Mouse (Mus musculus) liver, postnatal 0 days (tissue): Measurements from ENCODE around the gene Sox5. TPM values are rescaled to one million over a fixed set of nuclear protein-coding genes. Genes with fewer than 3 reads are reported as not detected.

Source experiments
- ATAC-seq: fragments of 200-750 bp; cut with Nextera tagmentation; 2 replicates; pipeline ENCODE4 v1.8.0; 2017; ENCODE audit warnings: mild to moderate bottlenecking, moderate library complexity
- DNase-seq: peaks from one replicate; pipeline ENCODE4 v3.0.0-alpha.2; 2016
- H3K27ac ChIP-seq: fragments of 300-500 bp; sonication (generic); 2 replicates; pipeline ENCODE4 v1.5.1; 2014; ENCODE audit warnings: antibody characterized with exemption, moderate library complexity, mild to moderate bottlenecking, low read depth
- H3K27me3 ChIP-seq: fragments of 300-500 bp; sonication (generic); 2 replicates; pipeline ENCODE4 v1.6.1; 2014; ENCODE audit warnings: low read length, control low read depth, mixed read lengths; ENCODE audit not compliant: insufficient read depth
- H3K36me3 ChIP-seq: fragments of 300-500 bp; sonication (generic); replicated peaks from 2 replicates; pipeline ENCODE4 v1.6.1; 2014; ENCODE audit warnings: mild to moderate bottlenecking, control low read depth, low read length, moderate library complexity, mixed read lengths; ENCODE audit not compliant: insufficient read depth
- H3K4me1 ChIP-seq: fragments of 300-500 bp; sonication (generic); 2 replicates; pipeline ENCODE4 v1.6.1; 2014; ENCODE audit warnings: antibody characterized with exemption, mild to moderate bottlenecking, control low read depth; ENCODE audit not compliant: insufficient read depth
- H3K4me2 ChIP-seq: fragments of 300-500 bp; sonication (generic); 2 replicates; pipeline ENCODE4 v1.6.1; 2014; ENCODE audit warnings: low read depth, mild to moderate bottlenecking, low read length, moderate library complexity, mixed read lengths
- H3K4me3 ChIP-seq: fragments of 300-500 bp; sonication (generic); 2 replicates; pipeline ENCODE4 v1.5.1; 2014; ENCODE audit warnings: low read depth, low read length
- H3K9ac ChIP-seq: fragments of 300-500 bp; sonication (generic); replicated peaks from 2 replicates; pipeline ENCODE4 v1.6.1; 2014; ENCODE audit warnings: mild to moderate bottlenecking, moderate library complexity
- H3K9me3 ChIP-seq: fragments of 300-500 bp; sonication (generic); 2 replicates; pipeline ENCODE4 v1.6.1; 2016; ENCODE audit warnings: mild to moderate bottlenecking, control low read depth, low read length, mixed read lengths
- CTCF ChIP-seq: sonication (generic); IDR thresholded peaks from 2 replicates; pipeline ENCODE4 v1.5.1; 2016; ENCODE audit warnings: antibody characterized with exemption, low read depth
- EP300 ChIP-seq: IDR thresholded peaks from 2 replicates; pipeline ENCODE4 v1.6.1; 2016; ENCODE audit warnings: antibody characterized with exemption, low read depth, mild to moderate bottlenecking
- WGBS: fragments of 180-500 bp; shearing (Covaris S2); extraction: QIAGEN DNeasy Blood & Tissue Kit; methylation state at CpG from one replicate; pipeline ENCODE4 v1.1.7; 2014; ENCODE audit not compliant: insufficient replicate concordance; 5-methylcytosine and 5-hydroxymethylcytosine counted together
- polyA plus RNA-seq: library from polyadenylated mRNA; unstranded; fragments of >200 nt; fragmentation: Nextera tagmentation; extraction: Ambion mirVana; gene quantifications from 2 replicates; pipeline ENCODE4 v1.2.1, GENCODE M21; 2015

Gene Sox5
- polyA plus RNA-seq, 1 experiment from 2014 or later = 7.5 TPM

DNA sequence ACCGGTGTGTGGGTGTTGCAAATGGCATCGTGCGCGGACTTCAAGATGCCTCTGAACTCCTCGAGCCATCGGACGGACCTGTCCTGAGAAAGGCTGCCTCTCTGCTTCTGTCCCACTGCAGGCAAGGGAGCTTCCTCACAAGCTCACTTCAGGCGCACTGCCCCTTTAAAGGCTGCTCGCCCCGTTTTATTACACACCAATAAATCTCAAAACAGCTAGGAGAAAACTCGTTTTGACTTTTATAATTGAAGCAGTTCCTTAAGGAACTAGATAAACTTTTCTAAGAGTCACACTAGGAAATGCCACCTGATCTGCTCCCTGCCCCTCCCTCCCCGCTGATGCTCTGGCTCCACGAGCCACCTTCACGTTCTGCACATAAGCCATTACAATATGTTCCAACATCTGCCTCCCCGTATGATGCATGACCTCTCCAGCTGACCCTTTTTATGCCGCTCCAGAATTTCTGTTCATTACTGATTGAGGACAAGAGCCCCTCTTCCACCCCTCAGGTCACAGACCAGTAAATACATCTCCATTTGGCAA is 863.3 kb downstream of the Sox5 start:
- 77% methylated on average over 16 of the region's 16 CpGs for WGBS
- no peak for DNase-seq

DNA sequence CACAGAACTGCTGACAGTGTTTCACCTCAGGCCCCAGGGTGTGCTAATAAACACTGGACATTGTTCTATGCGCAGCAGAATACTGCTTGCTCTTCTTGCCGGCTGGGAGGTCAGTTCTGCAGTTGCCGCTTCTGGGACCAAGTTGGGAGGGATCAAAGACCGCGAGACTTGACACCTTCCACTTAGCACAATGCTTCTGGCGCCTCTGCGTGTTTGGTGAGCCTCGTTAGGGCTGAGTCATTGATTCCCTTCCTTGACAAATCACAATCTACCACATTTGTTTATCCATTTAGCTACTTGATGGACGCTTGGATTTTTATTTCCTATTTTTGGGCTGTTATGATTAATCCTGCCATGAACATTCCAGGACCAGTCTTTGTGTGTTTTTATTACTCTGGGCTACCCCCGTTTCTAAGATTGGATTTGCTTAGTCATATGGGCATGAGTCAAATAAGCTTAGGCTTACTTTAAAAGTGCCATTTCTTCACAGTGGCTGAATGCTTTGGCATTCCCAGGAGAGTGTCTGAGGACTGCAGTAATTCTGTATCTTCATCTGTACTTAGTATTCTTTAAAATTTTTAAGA is 865.5 kb downstream of the Sox5 start:
- 77% methylated on average over 10 of the region's 10 CpGs for WGBS
- TF ChIP-seq CTCF (no peak), EP300 (no peak)
- Histone ChIP-seq H3K27me3 (no peaks in the 10 kb centered on the region), H3K9ac (no peak overlapping the region), H3K9me3 (no peaks in the 10 kb centered on the region), H3K4me1 (no peaks in the 10 kb centered on the region), H3K4me2 (no peak overlapping the region), H3K4me3 (no peak overlapping the region), H3K36me3 (0 out of 2 replicates have a peak, but pooled peaks cover 2% of the 10 kb centered on the region), H3K27ac (no peak overlapping the region)
- no peak for ATAC-seq
- DNase-seq = no peak

More for the DNA sequence above, 863.3 kb downstream of the Sox5 start:
- TF ChIP-seq EP300 (no peak), CTCF (no peak)
- no peak for ATAC-seq
- no peaks in the 10 kb centered on the region for H3K27me3 ChIP-seq
- H3K9me3 ChIP-seq = no peaks in the 10 kb centered on the region
- H3K4me2 ChIP-seq = no peak overlapping the region
- 0 out of 2 replicates have a peak, but pooled peaks cover 2% of the 10 kb centered on the region for H3K36me3 ChIP-seq
- no peaks in the 10 kb centered on the region for H3K4me1 ChIP-seq
- no peak overlapping the region for H3K4me3 ChIP-seq
- H3K27ac ChIP-seq = no peak overlapping the region
- H3K9ac ChIP-seq = no peak overlapping the region

DNA sequence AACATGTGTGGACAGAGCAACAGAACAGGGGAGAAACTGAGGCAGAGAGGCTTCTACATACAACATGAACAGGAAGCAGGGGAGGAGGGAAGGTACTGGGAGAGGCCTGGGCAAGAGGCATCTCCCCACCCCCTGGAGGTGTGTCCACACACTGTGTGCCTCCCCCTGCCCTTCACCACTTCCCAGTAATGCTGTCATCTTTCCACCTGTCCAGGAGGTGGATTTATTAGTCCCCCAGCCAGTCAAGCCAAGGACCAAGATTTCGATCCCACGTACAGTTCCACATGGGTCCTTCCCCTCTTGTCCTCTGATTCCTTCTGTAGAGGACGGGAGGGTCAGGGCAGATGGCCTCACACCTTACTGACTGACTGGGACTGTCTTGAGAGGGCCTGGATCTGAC is 866.1 kb downstream of the Sox5 start:
- 0 out of 2 replicates have a peak, but pooled peaks cover 2% of the 10 kb centered on the region for H3K36me3 ChIP-seq
- 82% methylated on average over 3 of the region's 3 CpGs for WGBS
- ATAC-seq (no peak), DNase-seq (no peak)
- no peaks in the 10 kb centered on the region for H3K4me1 ChIP-seq
- no peak overlapping the region for H3K9ac ChIP-seq
- H3K4me2 ChIP-seq = no peak overlapping the region
- TF ChIP-seq CTCF (no peak), EP300 (no peak)
- no peak overlapping the region for H3K4me3 ChIP-seq
- no peaks in the 10 kb centered on the region for H3K27me3 ChIP-seq
- H3K9me3 ChIP-seq = no peaks in the 10 kb centered on the region
- H3K27ac ChIP-seq = no peak overlapping the region

DNA sequence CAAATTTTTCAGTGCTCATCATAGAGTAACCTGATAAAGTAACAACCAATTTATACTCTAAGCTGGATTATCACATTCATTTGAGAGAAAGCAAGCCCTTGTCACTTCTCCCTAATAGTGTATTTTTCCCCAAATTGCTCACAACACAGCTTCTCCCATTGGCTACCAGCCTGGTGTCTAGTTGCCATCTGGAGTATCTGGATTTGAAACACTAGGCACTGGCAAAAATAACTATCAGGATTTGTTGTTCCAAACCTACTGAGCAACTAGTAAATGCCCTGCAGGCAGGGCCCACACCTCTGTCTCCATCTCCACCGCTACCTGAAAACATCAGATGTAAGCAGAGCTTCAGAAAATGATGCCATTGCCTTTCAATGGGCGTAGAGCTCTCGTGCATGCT is 869.5 kb downstream of the Sox5 start:
- H3K36me3 ChIP-seq = no peaks in the 10 kb centered on the region; the same call in 1 of the 2 replicates
- DNase-seq (no peak), ATAC-seq (no peak)
- H3K9me3 ChIP-seq = no peaks in the 10 kb centered on the region
- no peaks in the 10 kb centered on the region for H3K27me3 ChIP-seq
- H3K4me2 ChIP-seq = no peak overlapping the region
- WGBS = 82% methylated on average over 3 of the region's 3 CpGs
- no peak overlapping the region for H3K27ac ChIP-seq
- no peak overlapping the region for H3K9ac ChIP-seq
- no peaks in the 10 kb centered on the region for H3K4me1 ChIP-seq
- no peak for TF ChIP-seq CTCF
- TF ChIP-seq EP300 = no peak
- H3K4me3 ChIP-seq = no peak overlapping the region

DNA sequence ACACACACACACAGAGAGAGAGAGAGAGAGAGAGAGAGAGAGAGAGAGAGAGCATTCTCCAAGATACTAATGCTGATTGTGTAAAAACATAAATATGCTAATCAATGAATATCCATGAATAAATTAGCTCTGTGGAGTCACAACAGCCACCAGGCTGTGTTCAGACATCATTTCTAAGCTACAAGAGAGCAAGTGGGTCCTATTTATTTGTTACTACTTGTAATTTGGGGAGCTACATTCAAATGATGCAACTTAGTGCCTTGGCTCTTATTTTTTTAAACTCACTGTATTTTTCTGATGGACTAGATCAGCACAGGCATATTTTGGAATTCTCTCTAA is 877.1 kb downstream of the Sox5 start:
- ATAC-seq (no peak), DNase-seq (no peak)
- no peaks in the 10 kb centered on the region; the same call in 1 of the 2 replicates for H3K36me3 ChIP-seq
- TF ChIP-seq CTCF (no peak), EP300 (no peak)
- H3K9me3 ChIP-seq = no peaks in the 10 kb centered on the region
- H3K4me1 ChIP-seq = no peaks in the 10 kb centered on the region
- H3K27ac ChIP-seq = no peak overlapping the region
- H3K27me3 ChIP-seq = no peaks in the 10 kb centered on the region
- no peak overlapping the region for H3K4me2 ChIP-seq
- no peak overlapping the region for H3K9ac ChIP-seq
- no peak overlapping the region for H3K4me3 ChIP-seq

DNA sequence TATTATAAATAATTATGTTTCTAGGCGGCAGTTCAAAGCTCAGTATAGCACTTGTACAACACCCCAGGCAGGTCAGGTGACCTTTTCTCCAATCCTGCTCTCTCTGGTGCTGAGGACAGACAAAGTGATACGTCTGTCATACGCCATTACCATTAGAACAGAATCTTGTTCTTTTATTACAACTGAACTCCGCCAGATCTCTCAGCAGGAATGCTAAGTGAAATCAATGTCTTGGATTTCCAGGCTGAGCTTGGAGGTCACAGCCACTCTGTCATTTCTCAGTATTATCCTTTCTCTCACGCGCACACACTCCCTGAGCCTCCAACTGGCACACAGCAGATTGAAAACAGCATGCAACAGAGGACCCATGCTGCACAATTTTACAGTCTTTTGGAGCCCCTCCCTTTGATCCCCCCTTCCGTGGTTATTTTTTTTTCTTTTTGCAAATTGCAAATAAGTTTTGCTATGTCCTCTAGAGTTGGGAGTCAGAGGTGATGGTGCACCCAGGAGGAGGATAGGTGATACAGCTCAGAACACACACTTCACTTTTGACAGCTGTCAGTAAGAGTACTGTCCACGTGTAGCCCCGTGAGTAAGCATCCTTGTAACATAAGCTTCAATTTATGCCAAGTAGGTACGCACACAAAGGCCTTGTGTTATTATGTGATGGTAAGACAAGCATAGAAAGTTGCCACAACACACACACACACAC is 877.6 kb downstream of the Sox5 start:
- TF ChIP-seq CTCF (no peak), EP300 (no peak)
- Histone ChIP-seq H3K4me1 (no peaks in the 10 kb centered on the region), H3K36me3 (no peaks in the 10 kb centered on the region; the same call in 1 of the 2 replicates), H3K4me3 (no peak overlapping the region), H3K9me3 (no peaks in the 10 kb centered on the region), H3K27ac (no peak overlapping the region), H3K27me3 (no peaks in the 10 kb centered on the region), H3K4me2 (no peak overlapping the region), H3K9ac (no peak overlapping the region)
- ATAC-seq = no peak
- DNase-seq = no peak
- WGBS = 82% methylated on average over 10 of the region's 10 CpGs
